Mouse (Mus musculus): ENCODE measurements around the gene C87436. TPM values are rescaled to one million over a fixed set of nuclear protein-coding genes. Genes with fewer than 3 reads are reported as not detected.
"Not testable (repeated sequence)": the region's sequence is repeated elsewhere in the genome, so short reads cannot be mapped to it uniquely, and the experiment has no call there.

The C87436 gene
- total RNA-seq, 2 experiments from 2014 or later = 6.1 to 7.8 TPM

- intact Hi-C loops (cut with DNase I) = no loop called here
- no peak for DNase-seq
Measured at GRCm38 (mm10) chr6:86479311-86479710, 41.1 kb downstream of the C87436 start.

GRCm38 (mm10) chr6:86479816-86480188 lies 41.6 kb downstream of the C87436 start:
- no peak for DNase-seq
- intact Hi-C loops (cut with DNase I) = no loop called here

DNA sequence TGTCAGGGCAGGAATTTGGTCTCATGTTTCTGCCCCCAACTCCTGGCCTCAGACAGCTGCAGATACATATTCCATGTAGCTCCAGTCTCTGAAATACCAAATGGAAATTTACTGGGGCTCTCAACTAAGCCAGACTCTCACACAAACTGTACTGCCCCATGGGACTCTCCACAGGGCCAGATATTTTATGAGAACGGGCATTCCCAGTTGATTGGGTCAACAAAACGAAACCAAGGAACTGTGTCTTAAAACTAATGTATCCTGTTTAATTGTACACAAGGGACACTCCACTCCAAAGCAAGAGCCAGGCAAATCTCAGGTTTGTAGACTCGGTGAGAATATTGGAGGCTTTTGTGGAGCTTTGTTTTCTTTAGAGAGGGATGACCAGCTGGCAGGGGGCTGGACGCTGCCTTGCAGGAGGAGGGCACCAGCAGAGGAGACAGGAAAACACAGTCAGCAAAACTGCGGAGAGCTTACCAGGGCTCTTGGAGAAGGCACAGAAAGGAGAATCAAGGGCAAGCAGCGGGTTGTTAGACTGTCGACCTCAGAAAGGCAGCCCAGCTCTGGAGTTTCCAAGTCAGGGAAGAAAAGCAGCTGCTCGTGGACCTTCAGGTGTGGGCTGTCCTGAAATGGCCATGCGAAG lies 42.1 kb downstream of the C87436 start:
- peak; percentile 56 to 63 for DNase-seq
- intact Hi-C loops (cut with DNase I) = no loop called here

DNA sequence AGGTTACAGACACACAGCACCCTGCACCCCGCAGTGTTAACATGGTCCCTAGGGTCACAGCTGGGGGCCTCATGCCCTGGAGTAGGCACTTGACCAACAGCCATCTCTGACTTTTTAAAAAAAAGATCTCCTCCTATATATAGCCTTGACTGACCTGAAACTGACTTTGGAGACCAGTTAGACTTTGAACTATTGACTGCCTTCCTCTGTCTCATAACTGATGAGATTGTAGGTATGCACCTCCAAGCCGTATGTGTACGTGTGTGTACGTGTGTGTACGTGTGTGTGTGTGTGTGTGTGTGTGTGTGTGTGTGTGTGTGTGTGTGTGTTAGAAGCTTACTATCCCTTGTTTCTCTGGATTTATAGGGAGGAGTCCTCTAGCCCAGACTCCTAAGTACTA lies 43.7 kb downstream of the C87436 start:
- DNase-seq = no peak
- intact Hi-C loops (cut with DNase I) = no loop called here

- intact Hi-C loops (cut with DNase I) = loop anchor here (5.0 kb wide), 1 partner anchor 36 kb away; no protein-coding TSS in a partner anchor
- no peak for DNase-seq
Measured at GRCm38 (mm10) chr6:86485943-86486640, 47.9 kb downstream of the C87436 start.

DNA sequence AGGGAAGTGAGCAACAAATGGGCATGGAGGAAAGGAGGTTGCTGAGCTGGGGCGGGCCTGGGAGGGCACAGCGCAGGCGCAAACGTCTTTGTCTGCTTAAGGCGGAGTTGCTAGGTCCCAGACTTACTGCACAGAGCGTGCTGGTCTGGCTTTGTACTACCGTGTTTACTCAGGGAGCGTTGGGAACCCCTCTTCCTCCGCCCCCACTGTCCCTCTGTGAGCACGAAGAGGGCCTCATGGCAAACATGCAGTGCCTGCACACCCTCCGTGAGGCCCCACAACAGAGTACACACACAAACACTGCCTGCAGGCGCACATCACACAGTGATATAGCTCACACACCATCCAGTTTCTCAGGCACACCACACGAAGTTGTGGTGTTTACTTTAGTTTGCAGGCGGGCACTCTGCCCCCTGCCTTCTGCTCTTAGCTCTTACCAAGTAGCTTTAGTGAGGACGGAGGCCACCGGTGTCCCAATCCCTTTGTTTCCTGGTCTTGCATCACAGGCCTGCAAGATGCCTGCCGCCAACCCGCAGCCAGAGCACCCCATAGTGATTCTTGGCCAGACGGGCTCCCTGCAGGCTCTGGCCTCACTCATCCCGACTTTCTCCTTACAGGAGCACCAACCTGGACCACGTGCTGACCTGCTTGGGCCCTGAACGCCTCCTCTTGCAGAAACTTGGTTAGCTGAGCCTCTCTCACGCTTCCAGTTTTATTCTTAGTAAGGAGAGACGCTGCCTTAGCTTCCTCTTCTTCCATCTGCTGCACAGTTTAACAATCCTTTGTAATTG lies 49.4 kb downstream of the C87436 start:
- peak; percentile 71 to 80 for DNase-seq
- intact Hi-C loops (cut with DNase I) = loop anchor here (5.0 kb wide), 1 partner anchor 35 kb away; no protein-coding TSS in a partner anchor

DNA sequence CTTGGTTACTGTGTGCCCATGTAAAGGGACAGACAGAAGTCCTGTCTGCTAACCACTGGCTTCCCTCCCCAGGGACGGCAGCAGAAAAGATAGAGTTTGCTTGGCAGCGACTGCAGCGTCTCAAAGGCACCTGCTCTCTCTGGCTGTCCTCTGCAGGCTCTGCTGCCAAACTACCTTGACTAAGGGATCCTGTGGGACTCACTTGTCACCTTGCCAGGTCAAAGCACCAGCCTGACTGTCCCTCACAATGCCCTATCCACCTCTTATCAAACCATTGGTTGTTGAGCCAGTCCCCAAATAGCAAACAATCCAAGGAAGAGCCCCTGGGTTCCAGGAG lies 49.9 kb downstream of the C87436 start:
- DNase-seq = peak; percentile 33 to 48
- intact Hi-C loops (cut with DNase I) = loop anchor here (5.0 kb wide), 1 partner anchor 34 kb away; no protein-coding TSS in a partner anchor

GRCm38 (mm10) chr6:86489945-86490344 lies 51.8 kb downstream of the C87436 start:
- intact Hi-C loops (cut with DNase I) = loop anchor here (5.0 kb wide), 1 partner anchor 32 kb away; no protein-coding TSS in a partner anchor
- DNase-seq = no peak

DNA sequence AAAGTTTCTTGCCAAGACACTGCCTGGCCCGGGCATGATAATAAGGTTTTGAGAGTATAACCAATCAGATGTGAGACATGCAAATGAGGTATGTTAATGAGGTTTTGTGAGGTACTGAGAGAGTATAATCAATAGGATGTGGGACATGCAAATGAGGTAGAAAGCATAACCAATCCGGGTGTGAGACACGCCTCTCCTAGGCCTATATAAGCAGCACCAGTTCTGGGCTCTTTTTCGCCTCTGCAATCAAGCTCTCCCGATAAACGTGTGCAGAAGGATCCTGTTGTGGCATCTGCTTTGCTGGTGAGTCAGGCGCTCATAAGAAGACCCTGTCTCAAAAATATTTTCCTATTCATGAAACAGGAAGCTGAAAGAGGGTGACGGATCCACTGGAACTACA lies 52.2 kb downstream of the C87436 start:
- intact Hi-C loops (cut with DNase I); DNase-seq: not testable (repeated sequence)

GRCm38 (mm10) chr6:86493469-86494263 lies 55.5 kb downstream of the C87436 start:
- intact Hi-C loops (cut with DNase I) = no loop called here
- no peak for DNase-seq

DNA sequence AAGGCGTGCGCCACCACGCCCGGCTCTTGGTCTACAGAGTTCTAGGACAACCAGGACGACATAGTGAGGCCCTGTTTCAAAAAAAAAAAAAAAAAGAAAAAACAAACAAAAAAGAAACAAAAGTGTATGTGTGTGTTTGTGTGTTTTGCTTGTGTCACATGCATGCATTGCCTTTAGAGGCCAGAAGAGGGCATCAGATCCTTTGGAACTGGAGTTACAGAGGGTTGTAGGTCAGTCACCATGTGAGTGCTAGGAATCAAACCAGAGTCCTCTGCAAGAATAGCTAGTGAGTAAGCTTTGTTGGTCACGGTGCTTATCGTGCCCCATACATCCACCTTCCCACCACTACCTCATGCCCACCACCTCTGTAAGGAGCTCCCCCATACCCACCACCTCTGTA lies 56.6 kb downstream of the C87436 start:
- DNase-seq = no peak
- intact Hi-C loops (cut with DNase I) = no loop called here

GRCm38 (mm10) chr6:86495661-86496060 lies 57.5 kb downstream of the C87436 start:
- no peak for DNase-seq

DNA sequence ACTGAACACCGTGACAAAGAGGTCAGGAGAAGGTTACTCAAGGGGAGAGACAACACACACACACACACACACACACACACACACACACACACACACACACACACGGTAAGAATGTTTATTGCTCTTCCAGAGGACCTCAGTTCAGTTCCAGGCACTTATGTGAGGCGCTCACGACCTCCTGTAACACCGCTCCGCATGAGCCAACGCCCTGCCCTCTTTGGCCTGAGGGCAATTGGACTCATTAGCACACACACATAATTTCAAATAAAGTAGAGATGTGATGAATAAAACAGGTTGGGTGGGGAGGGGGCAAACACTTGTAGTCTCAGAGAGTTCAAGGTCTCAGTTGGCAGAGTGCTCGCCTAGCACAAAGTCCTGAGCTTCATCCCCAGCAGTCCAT lies 58.0 kb downstream of the C87436 start:
- no peak for DNase-seq
- intact Hi-C loops (cut with DNase I) = no loop called here

More at GRCm38 (mm10) chr6:86495661-86496060, 57.5 kb downstream of the C87436 start:
- intact Hi-C loops (cut with DNase I) = no loop called here

DNA sequence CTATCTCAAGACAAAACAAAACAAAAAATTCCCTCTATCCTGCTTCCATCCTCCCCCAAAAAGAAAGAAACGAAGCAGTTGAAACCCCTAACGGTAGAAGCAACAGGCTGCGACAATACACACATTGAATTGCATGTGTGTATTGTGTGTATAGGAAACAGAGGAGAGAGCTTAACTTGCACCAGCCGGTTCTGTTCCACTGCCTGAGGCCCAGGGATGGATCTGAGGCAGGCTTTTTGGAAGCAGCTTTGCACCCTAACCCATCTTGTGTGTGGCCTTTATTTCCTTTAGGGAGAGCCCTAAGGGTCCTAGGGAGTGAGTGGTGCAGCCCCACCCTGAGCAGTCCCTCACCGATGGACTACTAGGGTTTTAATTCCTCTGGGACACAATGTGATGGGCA lies 58.4 kb downstream of the C87436 start:
- DNase-seq = no peak
- intact Hi-C loops (cut with DNase I) = no loop called here

DNA sequence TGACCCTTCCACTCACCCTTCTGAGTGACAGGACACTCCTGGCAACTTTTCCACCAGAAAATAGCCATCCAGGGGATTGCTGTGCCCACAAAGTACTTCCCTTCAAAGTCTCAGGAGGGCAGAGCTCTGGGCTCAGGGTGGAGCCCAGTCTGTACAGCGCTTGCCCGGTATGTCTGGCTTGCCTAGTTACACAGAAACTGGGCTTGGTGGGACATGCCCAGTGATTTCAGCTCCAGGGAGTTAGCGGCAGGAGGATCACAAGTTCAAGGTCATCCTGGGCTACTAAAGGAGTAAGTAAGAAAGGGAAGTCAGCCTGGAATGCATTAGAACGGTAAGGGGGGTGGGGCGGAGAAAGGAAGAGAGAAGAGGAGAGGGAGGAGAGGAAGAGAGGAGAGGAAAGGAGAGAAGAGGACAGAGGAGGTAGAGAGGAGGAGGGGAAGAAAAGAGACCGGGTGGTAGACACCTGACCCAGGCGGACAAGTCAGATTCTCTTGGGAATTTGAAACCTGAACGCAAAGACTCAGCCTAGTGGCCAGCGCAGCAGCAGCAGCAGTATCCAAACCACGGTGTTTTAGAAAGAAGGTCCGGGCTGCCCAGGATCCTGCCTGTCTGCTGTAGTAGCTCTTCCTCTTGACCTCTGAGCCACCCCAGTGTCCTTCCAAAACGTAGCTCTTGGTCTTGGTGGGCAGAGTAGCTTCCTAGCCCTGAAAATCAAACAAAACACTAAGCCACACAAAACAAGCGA lies 59.1 kb downstream of the C87436 start:
- intact Hi-C loops (cut with DNase I) = no loop called here
- DNase-seq = peak in 1 of 2 experiments; percentile 32

- no peak for DNase-seq
- intact Hi-C loops (cut with DNase I) = no loop called here
Measured at GRCm38 (mm10) chr6:86497942-86498732, 60.0 kb downstream of the C87436 start.

- intact Hi-C loops (cut with DNase I) = no loop called here
- DNase-seq = no peak
Measured at GRCm38 (mm10) chr6:86499571-86500109, 61.5 kb downstream of the C87436 start.

GRCm38 (mm10) chr6:86503513-86503912 lies 65.3 kb downstream of the C87436 start:
- intact Hi-C loops (cut with DNase I) = no loop called here
- DNase-seq = no peak

DNA sequence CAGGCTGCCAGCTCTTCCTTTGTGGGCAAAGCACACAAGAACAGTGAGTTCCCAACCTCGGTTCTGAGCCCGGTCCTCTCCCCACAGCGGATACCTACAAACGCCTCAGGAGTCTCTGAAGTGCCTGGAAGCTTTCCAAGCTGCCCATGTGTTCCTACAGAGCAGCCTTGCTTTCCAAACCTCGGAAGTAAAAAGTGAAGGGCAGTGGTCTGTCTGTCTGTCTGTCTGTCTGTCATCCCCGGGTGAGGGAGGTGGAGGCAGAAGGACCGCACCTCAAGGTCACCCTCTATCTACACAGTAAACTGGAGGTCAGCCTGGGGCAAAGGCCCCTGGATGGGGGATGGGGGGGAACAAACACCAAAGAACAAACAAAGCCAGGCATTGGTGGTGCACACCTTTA lies 67.5 kb downstream of the C87436 start:
- intact Hi-C loops (cut with DNase I) = no loop called here

More for the DNA sequence above, 67.5 kb downstream of the C87436 start:
- DNase-seq = no peak

Measured in gastrocnemius, postnatal 36 days (tissue).